Mouse (Mus musculus): ENCODE measurements at regions not wholly inside any gene's neighbourhood (a gene's known extent, or its start where the extent isn't known, plus 50 kb on each side); places are given as distances from the start of the nearest gene placed in this dataset.

DNA sequence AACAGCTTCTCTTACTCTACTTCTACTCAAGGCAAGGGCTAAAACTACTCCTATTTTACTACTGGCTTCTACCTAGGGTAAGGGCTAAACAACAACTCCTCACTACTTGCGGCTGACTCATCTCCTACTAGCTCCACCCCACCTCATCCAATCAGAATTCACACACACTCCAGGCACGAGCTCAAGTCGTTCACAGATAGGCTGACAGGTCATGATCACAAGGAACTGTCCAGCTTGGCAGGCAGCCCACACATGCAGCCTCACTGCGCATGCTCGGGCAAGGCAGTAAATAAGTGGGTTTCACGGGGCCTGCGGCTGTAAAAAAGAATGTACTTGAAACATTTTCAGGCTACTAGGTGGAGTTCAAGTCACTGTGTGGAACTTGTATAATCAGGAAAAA is 197.6 kb downstream of the Ccdc50 start:
- ChIA-PET POLR2A (interaction anchor here in 1 of 4 experiments (0.7 kb wide), 1 partner anchor 62 kb away, joined by 3 read pairs; no protein-coding TSS in a partner anchor), CTCF (no interaction called here)

DNA sequence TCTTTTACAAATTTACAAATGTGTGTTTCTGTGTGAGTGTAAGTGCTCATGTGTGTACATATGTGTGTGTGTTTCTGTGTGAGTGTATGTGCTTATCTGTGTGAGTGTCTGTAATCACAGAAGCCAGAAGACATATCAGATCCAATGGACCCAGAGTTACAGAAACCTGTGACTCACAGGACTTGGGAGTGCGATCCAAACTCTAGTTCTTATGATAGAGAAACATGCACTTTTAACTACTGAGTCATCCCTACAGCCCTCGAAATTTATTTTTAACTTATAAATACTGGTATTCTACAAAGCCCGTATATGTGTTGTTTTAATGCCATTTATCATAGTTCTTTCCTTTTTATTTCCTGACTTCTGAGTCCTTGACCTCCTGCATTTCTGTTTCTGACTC is 220.7 kb downstream of the Ccdc50 start:
- POLR2A ChIA-PET = no interaction called here

DNA sequence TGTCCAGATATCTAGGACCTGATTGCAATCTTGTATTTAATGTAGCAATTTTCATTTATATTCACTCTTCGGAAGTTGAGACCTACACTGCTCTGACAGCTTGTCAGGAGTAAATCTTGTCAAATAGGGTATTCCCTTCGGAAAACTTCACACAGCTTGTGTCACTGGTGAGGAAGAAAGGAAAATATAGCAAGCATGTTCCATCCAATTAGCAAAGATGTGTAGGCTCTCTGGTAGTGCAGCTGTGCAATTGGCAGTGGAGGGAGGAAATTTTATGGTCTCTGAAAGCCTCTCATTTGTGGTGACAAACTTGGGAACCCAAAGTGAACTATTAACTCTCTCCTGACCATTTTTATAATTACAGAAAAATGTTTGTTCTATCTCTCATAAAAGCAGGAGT is 252.6 kb downstream of the Ccdc50 start:
- CTCF ChIA-PET = no interaction called here
- POLR2A ChIA-PET = no interaction called here

More for the DNA sequence above, 220.7 kb downstream of the Ccdc50 start:
- CTCF ChIA-PET = no interaction called here

DNA sequence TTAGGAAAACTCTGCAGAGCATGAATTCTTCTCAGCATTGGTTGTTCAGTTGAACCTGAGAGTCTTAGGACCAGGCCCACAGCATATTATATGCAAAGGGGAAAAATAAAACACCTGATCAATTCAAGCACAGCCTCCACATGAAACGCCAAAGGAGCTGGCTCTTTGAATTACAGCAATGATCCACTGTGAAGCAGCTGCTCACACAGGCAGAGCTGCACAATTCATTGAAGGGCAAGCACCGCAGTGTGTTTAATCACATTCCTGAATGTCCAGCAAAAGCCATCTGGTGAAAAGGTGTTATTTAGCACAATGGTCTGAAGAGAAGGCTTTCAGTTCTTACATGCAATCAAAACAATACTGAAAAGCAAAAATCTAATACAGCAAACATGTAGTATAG is 289.6 kb downstream of the Ccdc50 start:
- ChIA-PET POLR2A (no interaction called here), CTCF (no interaction called here)

DNA sequence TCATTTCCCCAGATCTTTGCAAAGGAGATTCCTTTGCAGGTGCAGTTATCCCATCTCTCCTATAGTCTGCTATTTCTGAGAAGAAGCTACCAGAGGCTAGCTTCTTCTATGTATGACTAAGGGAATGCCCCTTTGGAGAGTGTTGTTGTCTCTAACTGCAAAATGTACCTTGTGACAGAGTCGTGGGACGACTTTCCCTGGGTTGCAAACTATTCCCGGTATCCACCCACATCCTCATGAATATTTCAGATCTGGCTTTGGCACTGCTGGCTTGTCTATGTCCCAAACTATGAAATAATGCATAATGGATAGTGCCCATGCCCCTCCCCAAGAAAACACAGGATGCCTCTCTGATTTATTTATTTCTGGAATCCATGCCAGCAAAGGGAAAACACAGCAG is 294.3 kb downstream of the Ccdc50 start:
- POLR2A ChIA-PET = no interaction called here

DNA sequence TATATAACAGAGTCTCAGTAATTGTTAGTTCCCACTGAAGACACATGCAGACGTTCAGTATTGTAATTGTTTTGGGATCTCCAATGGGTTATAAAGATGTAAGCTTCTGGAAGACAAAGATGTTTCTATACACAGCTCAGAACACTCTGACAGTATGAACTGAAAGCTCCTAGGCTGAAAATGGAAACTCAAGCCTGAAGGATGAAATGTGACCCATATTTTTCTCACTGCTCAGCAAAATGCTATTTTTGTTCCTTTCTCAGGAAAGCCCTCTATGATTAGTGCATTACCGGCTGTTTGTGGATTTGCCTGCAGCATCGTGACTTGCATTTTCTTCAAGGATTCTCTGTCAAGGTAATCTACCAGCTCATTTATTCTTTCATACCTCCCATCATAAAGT is 295.2 kb downstream of the Ccdc50 start:
- CTCF ChIA-PET = no interaction called here
- POLR2A ChIA-PET = no interaction called here

More for the DNA sequence above, 294.3 kb downstream of the Ccdc50 start:
- CTCF ChIA-PET = no interaction called here

DNA sequence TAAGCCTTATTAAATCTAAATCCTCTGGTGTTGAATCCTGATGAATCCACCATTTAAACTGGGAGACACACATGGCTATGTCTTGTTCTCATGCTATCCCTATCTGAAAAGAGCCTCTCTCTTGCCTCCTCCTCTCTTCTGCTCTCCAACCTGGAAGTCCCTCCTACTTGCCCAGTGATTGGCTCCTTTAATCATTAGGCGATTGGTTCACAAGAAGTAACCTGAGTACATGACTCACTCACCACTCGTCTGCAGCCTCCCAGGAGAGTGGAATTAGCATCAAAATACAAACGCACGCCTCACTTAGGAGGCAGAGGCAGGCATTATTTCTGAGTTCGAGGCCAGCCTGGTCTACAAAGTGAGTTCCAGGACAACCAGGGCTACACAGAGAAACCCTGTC is 321.3 kb downstream of the Ccdc50 start:
- POLR2A ChIA-PET = no interaction called here
- CTCF ChIA-PET = no interaction called here

DNA sequence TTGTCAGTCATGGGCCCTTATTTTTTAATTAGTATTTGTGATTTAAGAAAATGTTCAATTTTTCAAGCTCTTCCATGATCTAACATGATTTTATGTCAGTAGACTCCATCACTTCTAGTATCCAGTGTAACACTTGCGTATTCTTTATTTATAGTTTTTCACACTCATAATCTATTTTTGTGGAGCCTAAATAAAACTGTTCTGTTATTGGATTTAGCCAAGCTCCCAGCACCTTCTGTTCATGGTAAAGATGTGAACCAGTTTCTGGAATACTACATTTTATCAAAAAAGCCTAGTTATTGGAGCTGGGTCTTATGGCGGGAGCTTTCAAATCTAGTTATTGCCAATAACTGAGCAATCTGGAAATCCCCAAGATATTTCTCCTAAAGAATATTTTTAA is 334.8 kb downstream of the Ccdc50 start:
- ChIA-PET CTCF (no interaction called here), POLR2A (no interaction called here)

All from embryonic stem cell, embryonic (primary cell).